Mouse (Mus musculus) thymus, adult 2 months (tissue): ENCODE results near the gene Nrap. TPM values are rescaled to one million over a fixed set of nuclear protein-coding genes. Genes with fewer than 3 reads are reported as not detected.

Experiments
- DNase-seq: peaks from one replicate; pipeline ENCODE4 v3.0.0; 2021
- H3K27ac ChIP-seq: fragments of 200-500 bp; 2 replicates; pipeline ENCODE4 v1.5.1; 2012; ENCODE audit warnings: low read length, control low read depth; ENCODE audit not compliant: control insufficient read depth, insufficient read depth
- H3K27me3 ChIP-seq: fragments of 200-500 bp; 2 replicates; pipeline ENCODE4 v1.6.1; 2012; ENCODE audit warnings: mild to moderate bottlenecking, low read length, moderate library complexity, mixed read lengths; ENCODE audit not compliant: control insufficient read depth, insufficient read depth
- H3K36me3 ChIP-seq: fragments of 200-500 bp; 2 replicates; pipeline ENCODE4 v1.6.1; 2012; ENCODE audit warnings: mild to moderate bottlenecking, low read length, moderate library complexity; ENCODE audit not compliant: control insufficient read depth, insufficient read depth
- H3K4me1 ChIP-seq: fragments of 200-500 bp; replicated peaks from 2 replicates; pipeline ENCODE4 v1.6.1; 2012; ENCODE audit warnings: low read length; ENCODE audit not compliant: control insufficient read depth, insufficient read depth
- H3K4me3 ChIP-seq: fragments of 200-500 bp; 2 replicates; pipeline ENCODE4 v1.5.1; 2012; ENCODE audit warnings: mild to moderate bottlenecking, low read length, control low read depth, moderate library complexity; ENCODE audit not compliant: control insufficient read depth, insufficient read depth
- CTCF ChIP-seq: fragments of 200-500 bp; IDR thresholded peaks from 2 replicates; pipeline ENCODE4 v1.5.1; 2012; ENCODE audit warnings: mild to moderate bottlenecking, control low read depth, low read length, moderate library complexity, borderline replicate concordance; ENCODE audit not compliant: control insufficient read depth, poor library complexity, insufficient read depth; ENCODE audit errors: extremely low read depth
- POLR2A ChIP-seq: fragments of 200-500 bp; IDR thresholded peaks from 2 replicates; pipeline ENCODE4 v1.6.1; 2012; ENCODE audit warnings: mild to moderate bottlenecking, low read length, control low read depth, moderate library complexity; ENCODE audit not compliant: control insufficient read depth, poor library complexity, insufficient read depth; ENCODE audit errors: extremely low read depth
- WGBS: fragments of 180-500 bp; shearing (Covaris S2); methylation state at CpG from one replicate; pipeline ENCODE4 v1.1.7; 2018; 5-methylcytosine and 5-hydroxymethylcytosine counted together
- polyA plus RNA-seq: library from polyadenylated mRNA; depleted of rRNA; stranded (reverse); fragments of >200 nt; gene quantifications from 2 replicates; pipeline ENCODE4 v1.2.3, GENCODE M21; 2012

Nrap gene
- polyA plus RNA-seq, 1 experiment: 4.3 TPM

GRCm38 (mm10) chr19:56349295-56349694, 40.5 kb downstream of the Nrap start:
- H3K4me3 ChIP-seq: no peak overlapping the region
- WGBS: 21% methylated on average over 6 of the region's 6 CpGs
- no peaks in the 10 kb centered on the region for H3K4me1 ChIP-seq
- no peaks in the 10 kb centered on the region for H3K36me3 ChIP-seq
- TF ChIP-seq POLR2A (no peak), CTCF (peak; percentile 36; the same call in 1 of the 2 replicates)
- DNase-seq: peak; percentile 33
- H3K27ac ChIP-seq: no peak overlapping the region
- no peaks in the 10 kb centered on the region for H3K27me3 ChIP-seq

DNA sequence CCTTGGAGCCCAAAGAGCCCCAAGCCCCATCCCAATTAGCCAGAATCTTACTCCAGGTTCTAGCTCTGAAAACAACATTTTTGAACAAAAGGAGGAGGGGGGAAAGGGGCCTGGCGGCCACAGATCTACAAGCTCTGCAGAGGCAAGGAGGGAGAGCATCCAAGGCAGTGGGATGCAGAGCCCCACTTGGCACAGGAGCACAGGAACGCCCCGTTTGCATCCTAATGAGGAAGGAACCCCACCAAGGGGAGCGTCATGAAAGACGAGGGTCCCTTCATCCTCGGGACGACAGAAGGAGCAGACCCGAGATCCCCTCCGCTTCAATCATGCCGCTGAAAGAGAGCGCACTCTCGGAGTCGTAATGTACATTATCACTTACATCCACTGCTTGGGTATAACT, 43.1 kb downstream of the Nrap start:
- no peak overlapping the region for H3K27ac ChIP-seq
- no peak overlapping the region for H3K4me3 ChIP-seq
- DNase-seq: no peak
- no peak for TF ChIP-seq CTCF
- no peak for TF ChIP-seq POLR2A
- H3K27me3 ChIP-seq: no peaks in the 10 kb centered on the region
- 71% methylated on average over 13 of the region's 13 CpGs for WGBS
- H3K36me3 ChIP-seq: no peaks in the 10 kb centered on the region
- H3K4me1 ChIP-seq: no peaks in the 10 kb centered on the region

GRCm38 (mm10) chr19:56346016-56346415, 43.8 kb downstream of the Nrap start:
- Histone ChIP-seq H3K4me3 (no peak overlapping the region), H3K27me3 (no peaks in the 10 kb centered on the region), H3K4me1 (no peaks in the 10 kb centered on the region), H3K36me3 (no peaks in the 10 kb centered on the region), H3K27ac (no peak overlapping the region)
- WGBS: 72% methylated on average over 3 of the region's 3 CpGs
- TF ChIP-seq POLR2A: no peak
- TF ChIP-seq CTCF: no peak
- DNase-seq: no peak

- Histone ChIP-seq H3K4me3 (no peak overlapping the region), H3K27ac (no peak overlapping the region), H3K4me1 (no peaks in the 10 kb centered on the region), H3K27me3 (no peaks in the 10 kb centered on the region), H3K36me3 (no peaks in the 10 kb centered on the region)
- no peak for DNase-seq
- 91% methylated on average over 26 of the region's 26 CpGs for WGBS
- TF ChIP-seq CTCF (no peak), POLR2A (no peak)
These were observed 45.8 kb downstream of the Nrap start for GRCm38 (mm10) chr19:56343869-56344563.

GRCm38 (mm10) chr19:56342006-56342405, 47.8 kb downstream of the Nrap start:
- Histone ChIP-seq H3K36me3 (no peaks in the 10 kb centered on the region), H3K4me1 (no peaks in the 10 kb centered on the region), H3K4me3 (no peak overlapping the region), H3K27me3 (no peaks in the 10 kb centered on the region), H3K27ac (no peak overlapping the region)
- WGBS: 82% methylated on average over 8 of the region's 8 CpGs
- no peak for DNase-seq
- TF ChIP-seq POLR2A: no peak
- no peak for TF ChIP-seq CTCF

- Histone ChIP-seq H3K4me3 (no peak overlapping the region), H3K27ac (no peak overlapping the region), H3K36me3 (no peaks in the 10 kb centered on the region), H3K4me1 (no peaks in the 10 kb centered on the region), H3K27me3 (no peaks in the 10 kb centered on the region)
- DNase-seq: no peak
- 87% methylated on average over 12 of the region's 12 CpGs for WGBS
- TF ChIP-seq POLR2A (no peak), CTCF (no peak)
These were observed 53.0 kb downstream of the Nrap start for GRCm38 (mm10) chr19:56336826-56337225.
